Mouse (Mus musculus) megakaryocyte, embryonic 14.5 days (primary cell): ENCODE measurements around the gene Rita1. TPM values are rescaled to one million over a fixed set of nuclear protein-coding genes. Genes with fewer than 3 reads are reported as not detected.

ENCODE experiments used
- H3K27me3 ChIP-seq: replicated peaks from 2 replicates; pipeline ENCODE3; 2012; ENCODE audit warnings: inconsistent platforms
- H3K36me3 ChIP-seq: replicated peaks from 2 replicates; pipeline ENCODE3; 2012; ENCODE audit warnings: low read length, inconsistent platforms, mixed read lengths
- H3K4me1 ChIP-seq: 2 replicates; pipeline ENCODE4 v1.6.1; 2012; ENCODE audit warnings: inconsistent platforms
- H3K4me3 ChIP-seq: replicated peaks from 2 replicates; pipeline ENCODE3; 2012; ENCODE audit warnings: moderate library complexity, mild to moderate bottlenecking, inconsistent platforms
- H3K9me3 ChIP-seq: 2 replicates; pipeline ENCODE4 v1.6.1; 2012; ENCODE audit warnings: inconsistent platforms
- FLI1 ChIP-seq: IDR thresholded peaks from 2 replicates; pipeline ENCODE4 v1.6.1; 2012; ENCODE audit warnings: low read length, inconsistent platforms, mixed read lengths
- GATA1 ChIP-seq: IDR thresholded peaks from 3 replicates; pipeline ENCODE4 v1.6.1; 2012; ENCODE audit warnings: mixed read lengths, low read length, inconsistent platforms, borderline replicate concordance
- polyA plus RNA-seq: library from polyadenylated mRNA; stranded (reverse); fragments of >175 nt; gene quantifications from 2 replicates; pipeline ENCODE4 v1.2.3, GENCODE M21; 2012; ENCODE audit warnings: low replicate concordance; ENCODE audit not compliant: insufficient read depth

The Rita1 gene
- polyA plus RNA-seq, 1 experiment = 30.9 TPM

DNA sequence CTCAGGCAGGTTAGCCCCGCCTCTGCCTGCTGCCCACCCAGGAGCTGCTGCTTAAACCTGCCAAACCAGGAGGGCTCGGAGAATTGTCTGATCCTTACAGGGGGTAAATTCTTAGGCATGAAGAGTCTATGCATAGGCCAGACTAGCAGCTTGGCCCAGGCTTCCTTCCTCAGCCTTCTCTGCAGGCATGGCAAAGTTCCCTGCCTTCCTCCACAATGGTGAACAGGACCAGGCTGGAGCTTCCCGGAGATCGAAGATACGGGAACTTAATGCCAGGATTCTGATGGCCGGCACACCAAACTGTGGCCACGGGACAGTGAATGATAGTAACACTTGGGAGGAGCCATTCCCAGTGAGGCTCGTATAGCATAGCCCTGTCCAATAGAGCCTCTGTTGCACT, 54.3 kb downstream of the Rita1 start:
- peaks cover 52% of the 10 kb centered on the region for H3K36me3 ChIP-seq
- peaks cover 63% of the 10 kb centered on the region for H3K4me1 ChIP-seq
- H3K9me3 ChIP-seq = no peaks in the 10 kb centered on the region
- TF ChIP-seq FLI1 = no peak
- TF ChIP-seq GATA1 = no peak
- peaks cover 2% of the 10 kb centered on the region for H3K27me3 ChIP-seq
- H3K4me3 ChIP-seq = peak overlapping the region; percentile 91

DNA sequence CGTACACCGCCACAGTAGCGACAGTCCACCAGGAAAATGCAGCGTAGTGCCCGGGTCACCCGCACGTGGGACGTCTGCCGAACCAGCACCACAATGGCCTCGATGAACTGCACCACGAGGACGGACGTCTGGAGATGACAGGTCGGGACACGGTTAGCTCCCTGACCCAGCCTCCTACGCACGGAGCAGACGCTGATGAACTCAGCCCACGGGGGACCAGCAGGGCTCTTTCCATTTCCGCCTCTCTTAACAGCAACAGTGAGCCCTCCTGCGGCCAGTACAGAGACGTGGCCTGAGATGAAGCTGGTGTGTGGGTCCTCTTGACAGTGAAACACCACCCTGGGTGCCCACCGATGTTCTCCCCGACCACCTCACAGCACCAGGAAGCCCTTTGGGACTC, 56.5 kb downstream of the Rita1 start:
- H3K36me3 ChIP-seq = peaks cover 74% of the 10 kb centered on the region
- peaks cover 59% of the 10 kb centered on the region for H3K4me1 ChIP-seq
- TF ChIP-seq FLI1 (no peak), GATA1 (no peak)

DNA sequence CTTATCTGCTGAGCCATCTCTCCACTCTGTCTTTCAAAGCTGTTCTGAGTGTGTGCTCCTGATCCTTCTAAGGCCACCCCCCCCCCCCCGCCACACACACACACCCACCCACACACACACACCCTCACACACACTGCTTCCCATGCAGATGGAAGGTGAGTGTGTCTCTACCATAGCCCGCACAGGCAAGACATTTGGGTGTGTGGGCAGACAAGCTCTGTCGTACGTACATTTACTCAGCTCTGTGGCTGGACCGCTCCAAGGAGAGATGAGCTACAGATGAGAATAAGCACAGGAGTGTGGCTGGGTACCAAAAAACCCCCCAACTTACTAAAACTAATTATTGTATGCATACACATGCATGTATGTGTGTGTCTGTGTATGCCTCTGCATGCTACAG, 61.7 kb downstream of the Rita1 start:
- no peak overlapping the region for H3K4me3 ChIP-seq
- H3K4me1 ChIP-seq = peaks cover 54% of the 10 kb centered on the region
- no peak for TF ChIP-seq FLI1
- peaks cover 92% of the 10 kb centered on the region for H3K36me3 ChIP-seq
- H3K9me3 ChIP-seq = no peaks in the 10 kb centered on the region
- H3K27me3 ChIP-seq = no peaks in the 10 kb centered on the region

More for the DNA sequence above, 56.5 kb downstream of the Rita1 start:
- H3K27me3 ChIP-seq = no peaks in the 10 kb centered on the region
- H3K4me3 ChIP-seq = no peak overlapping the region
- no peaks in the 10 kb centered on the region for H3K9me3 ChIP-seq

DNA sequence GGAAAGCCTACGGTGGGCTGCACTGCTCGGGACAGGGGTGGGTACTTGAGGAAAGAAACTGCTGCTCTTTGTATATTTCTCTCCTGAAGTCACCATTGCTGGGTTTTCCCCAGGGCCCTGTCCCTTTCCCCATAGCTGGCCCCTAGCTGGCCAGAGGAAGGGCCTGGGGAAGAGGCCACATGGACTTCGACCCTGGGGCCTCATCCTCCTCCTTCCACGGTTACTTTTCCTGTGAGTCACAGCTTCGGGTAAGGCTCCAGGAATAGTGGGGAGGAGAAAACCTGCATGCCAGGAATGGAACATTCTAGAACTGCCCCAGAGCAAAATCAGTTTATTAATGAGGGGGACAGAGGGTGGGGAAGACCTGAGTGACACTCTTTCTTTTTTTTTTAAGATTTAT, 62.3 kb downstream of the Rita1 start:
- Histone ChIP-seq H3K4me3 (no peak overlapping the region), H3K36me3 (peaks cover 88% of the 10 kb centered on the region), H3K4me1 (peaks cover 54% of the 10 kb centered on the region), H3K9me3 (no peaks in the 10 kb centered on the region), H3K27me3 (no peaks in the 10 kb centered on the region)
- TF ChIP-seq FLI1 (no peak), GATA1 (no peak)

DNA sequence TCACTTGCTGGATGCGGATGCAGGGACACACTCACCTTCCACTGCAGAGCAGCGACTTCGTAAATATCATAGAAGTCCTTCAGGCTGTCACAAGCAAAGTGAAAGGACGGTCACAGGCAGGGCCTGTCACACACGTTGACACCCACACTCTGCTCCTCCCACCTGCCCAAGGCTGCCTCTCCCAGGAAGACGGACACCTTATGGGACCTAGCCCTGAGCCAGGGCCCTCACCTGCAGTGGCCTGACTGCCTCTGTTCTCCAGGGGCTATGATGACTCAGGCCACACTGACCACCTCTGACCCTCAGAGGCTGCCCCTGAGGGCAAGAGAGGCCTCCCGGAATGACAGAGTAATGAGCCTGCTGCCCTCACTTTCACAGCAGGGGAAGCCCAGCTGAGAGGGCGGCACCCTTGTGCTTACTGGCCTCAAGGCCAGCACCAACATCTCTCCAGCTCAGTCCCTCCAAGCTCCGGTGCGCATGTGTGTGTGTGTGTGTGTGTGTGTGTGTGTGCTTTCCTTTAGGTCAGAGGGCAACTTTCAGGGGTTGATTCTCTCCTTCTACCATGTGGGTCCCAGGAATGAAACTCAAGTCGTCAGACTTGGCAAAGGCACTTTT, 64.0 kb downstream of the Rita1 start:
- TF ChIP-seq FLI1 (no peak), GATA1 (no peak)
- peaks cover 88% of the 10 kb centered on the region for H3K36me3 ChIP-seq

More for the DNA sequence above, 64.0 kb downstream of the Rita1 start:
- H3K27me3 ChIP-seq = no peaks in the 10 kb centered on the region
- H3K9me3 ChIP-seq = no peaks in the 10 kb centered on the region
- H3K4me3 ChIP-seq = no peak overlapping the region
- H3K4me1 ChIP-seq = peaks cover 55% of the 10 kb centered on the region

Other genes starting within 250 kb of the Rita1 start
- not detected in 2 replicates for gene Lhx5, start 180.9 kb downstream of the Rita1 start, polyA plus RNA-seq
- gene Sdsl, start 139.8 kb downstream of the Rita1 start, polyA plus RNA-seq = 1.3 and 5.3 TPM in 2 replicates
- gene Sds, start 136.1 kb downstream of the Rita1 start, polyA plus RNA-seq = not detected in 2 replicates
- 17.5 and 24.3 TPM in 2 replicates for gene Plbd2, start 109.0 kb downstream of the Rita1 start, polyA plus RNA-seq
- gene Slc8b1, start 101.4 kb downstream of the Rita1 start, polyA plus RNA-seq = 3.0 and 5.3 TPM in 2 replicates
- 68.6 and 71.5 TPM in 2 replicates for gene Tpcn1, start 23.9 kb downstream of the Rita1 start, polyA plus RNA-seq
- gene Iqcd, start 23.6 kb downstream of the Rita1 start, polyA plus RNA-seq = 0.94 and 5.8 TPM in 2 replicates
- 23.6 and 74.7 TPM in 2 replicates for gene Ddx54, start 150 bp upstream of the Rita1 start, polyA plus RNA-seq
- not detected in 2 replicates for gene Cfap73, start 21.6 kb upstream of the Rita1 start, polyA plus RNA-seq
- gene Rasal1, start 36.2 kb upstream of the Rita1 start, polyA plus RNA-seq = 13.3 and 20.9 TPM in 2 replicates
- gene Dtx1, start 99.3 kb upstream of the Rita1 start, polyA plus RNA-seq = not detected in 2 replicates
- 1.00 TPM in 1 of 2 replicates, not detected in the other for gene Oas2, start 137.3 kb upstream of the Rita1 start, polyA plus RNA-seq
- 3.4 and 4.7 TPM in 2 replicates for gene Oas3, start 165.1 kb upstream of the Rita1 start, polyA plus RNA-seq
- gene Oas1e, start 182.9 kb upstream of the Rita1 start, polyA plus RNA-seq = not detected in 2 replicates
- gene Oas1c, start 199.9 kb upstream of the Rita1 start, polyA plus RNA-seq = not detected in 2 replicates
- gene Oas1f, start 234.8 kb upstream of the Rita1 start, polyA plus RNA-seq = not detected in 2 replicates
- gene Oas1h, start 248.8 kb upstream of the Rita1 start, polyA plus RNA-seq = not detected in 2 replicates